Mouse (Mus musculus) stomach, embryonic 14.5 days (tissue): ENCODE measurements around the gene 4930595D18Rik. TPM values are rescaled to one million over a fixed set of nuclear protein-coding genes. Genes with fewer than 3 reads are reported as not detected.
A peak's percentile ranks its signal among the peaks of the same experiment; 100 is the strongest.

ENCODE experiments used
- ATAC-seq: fragments of 200-750 bp; cut with Nextera tagmentation; 2 replicates; pipeline ENCODE4 v1.8.0; 2017; ENCODE audit warnings: low read depth, moderate TSS enrichment; ENCODE audit not compliant: insufficient number of reproducible peaks, insufficient read depth, low FRiP score
- H3K27ac ChIP-seq: fragments of 300-500 bp; sonication (generic); 2 replicates; pipeline ENCODE4 v1.5.1; 2014; ENCODE audit warnings: mild to moderate bottlenecking, low read length, moderate library complexity, mixed read lengths
- H3K27me3 ChIP-seq: fragments of 300-500 bp; sonication (generic); 2 replicates; pipeline ENCODE4 v1.6.1; 2014; ENCODE audit warnings: low read length, control low read depth, mixed read lengths; ENCODE audit not compliant: control insufficient read depth, insufficient read depth
- H3K36me3 ChIP-seq: fragments of 300-500 bp; sonication (generic); 2 replicates; pipeline ENCODE4 v1.6.1; 2014; ENCODE audit warnings: mild to moderate bottlenecking, control low read depth, low read length, moderate library complexity, mixed read lengths; ENCODE audit not compliant: control insufficient read depth, insufficient read depth
- H3K4me1 ChIP-seq: fragments of 300-500 bp; sonication (generic); 2 replicates; pipeline ENCODE4 v1.6.1; 2014; ENCODE audit warnings: low read length, control low read depth, mixed read lengths; ENCODE audit not compliant: control insufficient read depth, insufficient read depth
- H3K4me2 ChIP-seq: fragments of 300-500 bp; sonication (generic); replicated peaks from 2 replicates; pipeline ENCODE4 v1.6.1; 2014; ENCODE audit warnings: low read depth, low read length, control low read depth
- H3K4me3 ChIP-seq: fragments of 300-500 bp; sonication (generic); 2 replicates; pipeline ENCODE4 v1.5.1; 2014; ENCODE audit warnings: low read depth, low read length, control low read depth
- H3K9ac ChIP-seq: fragments of 300-500 bp; sonication (generic); replicated peaks from 2 replicates; pipeline ENCODE4 v1.6.1; 2014; ENCODE audit warnings: low read depth, mild to moderate bottlenecking, control low read depth, low read length, moderate library complexity, mixed read lengths
- H3K9me3 ChIP-seq: fragments of 300-500 bp; sonication (generic); 2 replicates; pipeline ENCODE4 v1.6.1; 2016; ENCODE audit warnings: low read depth, low read length, control low read depth; ENCODE audit not compliant: control insufficient read depth
- WGBS: fragments of 180-500 bp; shearing (Covaris S2); extraction: QIAGEN DNeasy Blood & Tissue Kit; methylation state at CpG from one replicate; pipeline ENCODE4 v1.1.7; 2014; 5-methylcytosine and 5-hydroxymethylcytosine counted together
- polyA plus RNA-seq: library from polyadenylated mRNA; unstranded; fragments of >200 nt; fragmentation: Nextera tagmentation; extraction: Ambion mirVana; gene quantifications from 2 replicates; pipeline ENCODE4 v1.2.1, GENCODE M21; 2014

Gene 4930595D18Rik
- polyA plus RNA-seq, 1 experiment from 2014 or later, result not detected

GRCm38 (mm10) chr12:111152579-111152978, 31.7 kb downstream of the 4930595D18Rik start:
- H3K9ac ChIP-seq, result no peak overlapping the region
- H3K4me1 ChIP-seq, result peaks cover 3% of the 10 kb centered on the region; the same call in 1 of the 2 replicates
- no peaks in the 10 kb centered on the region; the same call in 1 of the 2 replicates for H3K9me3 ChIP-seq
- H3K27ac ChIP-seq, result no peak overlapping the region
- H3K36me3 ChIP-seq, result no peaks in the 10 kb centered on the region
- no peak for ATAC-seq
- WGBS, result 83% methylated on average over 6 of the region's 6 CpGs
- no peak overlapping the region for H3K4me2 ChIP-seq
- no peak overlapping the region for H3K4me3 ChIP-seq
- H3K27me3 ChIP-seq, result no peaks in the 10 kb centered on the region

- H3K4me1 ChIP-seq, result peaks cover 3% of the 10 kb centered on the region; the same call in 1 of the 2 replicates
Measured at GRCm38 (mm10) chr12:111151422-111152156, 32.7 kb downstream of the 4930595D18Rik start.

GRCm38 (mm10) chr12:111150236-111150596, 34.1 kb downstream of the 4930595D18Rik start:
- Histone ChIP-seq H3K4me2 (no peak overlapping the region), H3K27ac (no peak overlapping the region), H3K4me3 (no peak overlapping the region), H3K9me3 (no peaks in the 10 kb centered on the region; the same call in 1 of the 2 replicates), H3K36me3 (no peaks in the 10 kb centered on the region), H3K27me3 (no peaks in the 10 kb centered on the region), H3K4me1 (peaks cover 4% of the 10 kb centered on the region; the same call in 1 of the 2 replicates), H3K9ac (no peak overlapping the region)
- ATAC-seq, result no peak
- WGBS, result 3% methylated on average over 6 of the region's 6 CpGs

More at GRCm38 (mm10) chr12:111151422-111152156, 32.7 kb downstream of the 4930595D18Rik start:
- no peak for ATAC-seq
- Histone ChIP-seq H3K9me3 (no peaks in the 10 kb centered on the region; the same call in 1 of the 2 replicates), H3K27me3 (no peaks in the 10 kb centered on the region), H3K36me3 (no peaks in the 10 kb centered on the region), H3K27ac (no peak overlapping the region), H3K4me3 (no peak overlapping the region), H3K4me2 (no peak overlapping the region), H3K9ac (no peak overlapping the region)
- 79% methylated on average over 5 of the region's 5 CpGs for WGBS

- Histone ChIP-seq H3K9me3 (no peaks in the 10 kb centered on the region), H3K4me2 (no peak overlapping the region), H3K4me1 (peaks cover 7% of the 10 kb centered on the region; the same call in 1 of the 2 replicates), H3K4me3 (no peak overlapping the region), H3K27ac (no peak overlapping the region), H3K27me3 (no peaks in the 10 kb centered on the region), H3K9ac (no peak overlapping the region), H3K36me3 (no peaks in the 10 kb centered on the region)
- WGBS, result 51% methylated on average over 17 of the region's 17 CpGs
- no peak for ATAC-seq
Measured at GRCm38 (mm10) chr12:111149495-111150235, 34.6 kb downstream of the 4930595D18Rik start.

- Histone ChIP-seq H3K27ac (no peak overlapping the region), H3K4me1 (peaks cover 4% of the 10 kb centered on the region; the same call in 1 of the 2 replicates), H3K27me3 (no peaks in the 10 kb centered on the region), H3K36me3 (no peaks in the 10 kb centered on the region), H3K4me2 (no peak overlapping the region), H3K9me3 (no peaks in the 10 kb centered on the region), H3K4me3 (no peak overlapping the region), H3K9ac (no peak overlapping the region)
- 28% methylated on average over 9 of the region's 9 CpGs for WGBS
- ATAC-seq, result no peak
Measured at GRCm38 (mm10) chr12:111145269-111145668, 39.0 kb downstream of the 4930595D18Rik start.

GRCm38 (mm10) chr12:111144598-111144997, 39.7 kb downstream of the 4930595D18Rik start:
- H3K9ac ChIP-seq, result no peak overlapping the region
- H3K9me3 ChIP-seq, result no peaks in the 10 kb centered on the region
- WGBS, result 90% methylated on average over 2 of the region's 2 CpGs
- H3K4me1 ChIP-seq, result 0 out of 2 replicates have a peak, but pooled peaks cover 4% of the 10 kb centered on the region
- no peak overlapping the region for H3K4me2 ChIP-seq
- H3K27ac ChIP-seq, result no peak overlapping the region
- no peak overlapping the region for H3K4me3 ChIP-seq
- no peaks in the 10 kb centered on the region for H3K27me3 ChIP-seq
- ATAC-seq, result no peak
- no peaks in the 10 kb centered on the region for H3K36me3 ChIP-seq

- Histone ChIP-seq H3K4me2 (0 out of 2 replicates have a peak overlapping the region, but pooled peaks have one; percentile 14), H3K27ac (no peak overlapping the region), H3K9me3 (no peaks in the 10 kb centered on the region), H3K9ac (no peak overlapping the region), H3K4me1 (0 out of 2 replicates have a peak, but pooled peaks cover 4% of the 10 kb centered on the region), H3K36me3 (no peaks in the 10 kb centered on the region), H3K4me3 (no peak overlapping the region), H3K27me3 (no peaks in the 10 kb centered on the region)
- 73% methylated on average over 16 of the region's 16 CpGs for WGBS
- ATAC-seq, result no peak
Measured at GRCm38 (mm10) chr12:111143509-111144063, 40.7 kb downstream of the 4930595D18Rik start.

- no peaks in the 10 kb centered on the region for H3K36me3 ChIP-seq
- no peak overlapping the region for H3K9ac ChIP-seq
- no peak overlapping the region for H3K27ac ChIP-seq
- H3K27me3 ChIP-seq, result no peaks in the 10 kb centered on the region
- WGBS, result 31% methylated on average over 12 of the region's 12 CpGs
- 0 out of 2 replicates have a peak, but pooled peaks cover 4% of the 10 kb centered on the region for H3K4me1 ChIP-seq
- H3K4me3 ChIP-seq, result no peak overlapping the region
- no peak for ATAC-seq
- 0 out of 2 replicates have a peak overlapping the region, but pooled peaks have one; percentile 14 for H3K4me2 ChIP-seq
- H3K9me3 ChIP-seq, result no peaks in the 10 kb centered on the region
Measured at GRCm38 (mm10) chr12:111143005-111143508, 41.2 kb downstream of the 4930595D18Rik start.
